Mouse (Mus musculus) kidney, adult 2 months (tissue): ENCODE data around the gene Fbxl13.

Experiments
- CTCF ChIP-seq: fragments of 200-500 bp; conservative IDR thresholded peaks from 2 replicates; pipeline ENCODE4 v1.5.1; 2011; ENCODE audit warnings: low read depth, mild to moderate bottlenecking, control low read depth, low read length, moderate library complexity, mixed read lengths; ENCODE audit not compliant: insufficient read depth, insufficient read length
- POLR2A ChIP-seq: fragments of 200-500 bp; IDR thresholded peaks from one replicate; pipeline ENCODE4 v1.6.1; 2011; ENCODE audit warnings: low read depth, low read length, control low read depth

GRCm38 (mm10) chr5:21486798-21487197, 158.6 kb downstream of the Fbxl13 start:
- TF ChIP-seq CTCF (no peak), POLR2A (no peak)
